Comparison of ENCODE assay signal across 19 mouse cellular contexts in the genomic region with DNA sequence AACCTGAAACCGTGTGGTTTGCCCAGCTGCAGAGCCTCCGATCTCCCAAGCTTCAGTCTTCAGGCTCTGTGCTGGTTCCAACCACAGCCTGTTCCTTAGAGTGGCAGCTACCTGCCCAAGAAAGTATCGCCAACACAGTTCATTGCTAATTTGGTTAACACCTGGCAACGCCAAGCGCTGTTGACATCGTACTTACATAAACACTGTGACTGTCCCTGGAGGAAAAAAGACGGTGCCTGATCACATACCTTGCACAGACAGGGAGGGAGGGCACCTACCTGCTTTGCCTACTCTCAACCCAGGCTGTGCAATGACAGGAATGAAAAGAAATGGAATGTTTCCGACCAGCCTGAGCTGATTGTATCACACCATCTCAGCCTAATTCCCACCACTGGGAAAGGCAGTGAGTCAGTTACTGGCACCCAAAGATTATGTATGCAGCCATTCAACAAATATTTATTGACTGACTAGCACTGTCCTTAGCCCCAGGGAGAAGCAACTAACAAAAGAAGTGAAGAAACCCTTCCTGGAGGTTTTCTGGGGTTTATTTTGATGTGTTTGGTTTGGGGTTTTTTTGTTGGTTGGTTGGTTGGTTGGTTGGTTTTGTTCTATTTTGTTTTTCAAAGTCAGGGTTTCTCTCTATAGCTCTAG. TPM values are rescaled to one million over a fixed set of nuclear protein-coding genes. Genes with fewer than 3 reads are reported as not detected.
"Had no signal": no experiment of that assay in that cellular context is flagged by ENCODE, and none has a peak within 500 bp of the region (broad histone marks: within the 10 kb centered on the region; RNA-seq: fewer than 3 reads in every experiment).

No protein-coding gene starts in this region.

- H3K4me2 ChIP-seq: lung, embryonic 14.5 days; midbrain, embryonic 11.5 days; midbrain, embryonic 13.5 days; midbrain, embryonic 15.5 days; neural tube, embryonic 12.5 days; stomach, embryonic 15.5 days had no signal

- H3K27me3 ChIP-seq: megakaryocyte, embryonic 14.5 days; midbrain, embryonic 15.5 days; neural tube, embryonic 12.5 days; stomach, embryonic 15.5 days had no signal

- H3K36me3 ChIP-seq: midbrain, embryonic 13.5 days; midbrain, embryonic 15.5 days; neural tube, embryonic 12.5 days; stomach, embryonic 15.5 days had no signal

- H3K27ac ChIP-seq: macrophage; midbrain, embryonic 13.5 days; midbrain, embryonic 15.5 days; neural tube, embryonic 12.5 days; stomach, embryonic 15.5 days had no signal

- H3K4me3 ChIP-seq: megakaryocyte, embryonic 14.5 days; midbrain, embryonic 13.5 days; midbrain, embryonic 15.5 days; neural tube, embryonic 12.5 days; stomach, embryonic 15.5 days had no signal

- ATAC-seq: midbrain, embryonic 13.5 days; midbrain, embryonic 15.5 days had no signal

- H3K9ac ChIP-seq: lung, embryonic 14.5 days; midbrain, embryonic 13.5 days; midbrain, embryonic 15.5 days; neural tube, embryonic 12.5 days; stomach, embryonic 15.5 days had no signal

- DNase-seq: lung, embryonic 14.5 days; lung, postnatal 10 days; lung, postnatal 36 days; right cerebral cortex, postnatal 14 days; thymus, adult 18-20 months; thymus, postnatal 14 days; thymus, postnatal 36 days had no signal

- H3K4me1 ChIP-seq: midbrain, embryonic 13.5 days; midbrain, embryonic 15.5 days; neural tube, embryonic 12.5 days had no signal

- H3K9me3 ChIP-seq: megakaryocyte, embryonic 14.5 days; midbrain, embryonic 13.5 days; midbrain, embryonic 15.5 days; neural tube, embryonic 12.5 days; stomach, embryonic 15.5 days had no signal

RNA-seq across cellular contexts. Expression of gene Rnf222, which starts 28.3 kb away (rescaled TPM):
- total RNA-seq: megakaryocyte progenitor cell, adult 5-6 weeks; monocyte, adult 5-6 weeks; neutrophil, adult 5-6 weeks had no signal
- polyA plus RNA-seq: macrophage; midbrain, embryonic 15.5 days; midbrain, postnatal 0 days; neural tube, embryonic 14.5 days had no signal
